Mouse (Mus musculus) MEL (cell line): ENCODE measurements around the gene Sox12.

Experiments
- EP300 ChIP-seq, 2 experiments: IDR thresholded peaks; 2 replicates each; pipeline ENCODE4 v1.6.1; 2011; ENCODE audit warnings: improper control_type of control experiment in 2 of 2, low read length in 2 of 2, low read depth in 1 of 2, mild to moderate bottlenecking in 1 of 2
- POLR2A ChIP-seq, 2 experiments: IDR thresholded peaks; 2 replicates each; pipeline ENCODE4 v1.6.1; 2011 to 2012; ENCODE audit warnings: low read length in 2 of 2, mild to moderate bottlenecking in 2 of 2, control low read depth in 1 of 2, improper control_type of control experiment in 1 of 2, low read depth in 1 of 2, moderate library complexity in 1 of 2; ENCODE audit not compliant: control insufficient read depth in 1 of 2, insufficient read depth in 1 of 2, poor library complexity in 1 of 2
- TCF12 ChIP-seq: IDR thresholded peaks from 2 replicates; pipeline ENCODE4 v1.6.1; 2014; ENCODE audit warnings: low read depth, mild to moderate bottlenecking, inconsistent platforms, low read length, improper control_type of control experiment, moderate library complexity

DNA sequence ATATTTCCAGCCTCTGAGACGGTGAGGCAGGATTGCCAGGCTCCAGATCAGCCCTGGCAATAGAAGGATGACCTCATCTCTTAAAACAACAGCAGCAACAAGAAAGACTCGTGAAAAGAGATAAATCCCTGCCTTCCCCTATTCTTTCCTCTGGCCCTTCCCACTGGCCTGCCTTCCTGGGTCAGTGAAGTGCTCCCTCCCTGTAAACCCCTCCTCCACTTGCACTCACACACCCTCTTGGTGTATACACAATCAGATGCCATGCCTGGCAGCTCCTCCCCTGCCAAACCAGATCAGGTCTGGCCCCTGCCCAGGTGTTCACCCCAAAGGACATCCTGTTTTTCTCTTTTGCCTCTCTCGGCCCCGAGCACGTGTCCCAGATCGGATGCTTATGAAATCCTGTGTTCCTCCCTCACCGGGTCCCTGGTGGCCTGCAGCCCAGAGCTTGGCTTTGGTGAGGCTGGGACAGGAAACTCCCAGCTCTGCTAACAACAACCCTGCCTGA is 37.5 kb downstream of the Sox12 start:
- TF ChIP-seq EP300 (IDR thresholded peaks at IDR 0.05; ENCODE audit: low read depth in 1 of 2, low read length in 2 of 2) (no peak), TCF12 (no peak), POLR2A (IDR thresholded peaks at IDR 0.05; ENCODE audit: control insufficient read depth in 1 of 2, insufficient read depth in 1 of 2, low read depth in 1 of 2, low read length in 2 of 2, poor library complexity in 1 of 2) (no peak)
